Mouse (Mus musculus) forelimb bud, embryonic 11.5 days (tissue): ENCODE data around the gene Ube4b.
"Not testable (repeated sequence)": the region's sequence is repeated elsewhere in the genome, so short reads cannot be mapped to it uniquely, and the experiment has no call there.

Experiments used
- DNase-seq: peaks from one replicate; pipeline ENCODE4 v3.0.0-alpha.2; 2012; ENCODE audit warnings: low read depth, low spot score

The Ube4b gene

DNA sequence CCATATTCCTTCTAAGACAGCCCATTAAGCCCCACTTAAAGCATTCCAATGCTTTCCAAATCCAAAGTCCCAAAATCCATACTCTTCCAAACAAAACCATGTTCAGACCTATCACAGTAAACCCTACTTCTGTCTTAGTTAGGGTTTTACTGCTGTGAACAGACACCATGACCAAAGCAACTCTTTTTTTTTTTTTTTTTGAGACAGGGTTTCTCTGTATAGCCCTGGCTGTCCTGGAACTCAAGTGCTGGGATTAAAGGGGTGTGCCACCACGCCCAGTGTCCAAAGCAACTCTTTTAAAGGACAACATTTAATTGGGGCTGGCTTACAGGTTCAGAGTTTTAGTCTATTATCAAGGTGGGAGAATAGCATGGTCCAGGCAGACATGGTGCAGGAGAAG is 5.3 kb upstream of the Ube4b start:
- DNase-seq, result not testable (repeated sequence)

DNA sequence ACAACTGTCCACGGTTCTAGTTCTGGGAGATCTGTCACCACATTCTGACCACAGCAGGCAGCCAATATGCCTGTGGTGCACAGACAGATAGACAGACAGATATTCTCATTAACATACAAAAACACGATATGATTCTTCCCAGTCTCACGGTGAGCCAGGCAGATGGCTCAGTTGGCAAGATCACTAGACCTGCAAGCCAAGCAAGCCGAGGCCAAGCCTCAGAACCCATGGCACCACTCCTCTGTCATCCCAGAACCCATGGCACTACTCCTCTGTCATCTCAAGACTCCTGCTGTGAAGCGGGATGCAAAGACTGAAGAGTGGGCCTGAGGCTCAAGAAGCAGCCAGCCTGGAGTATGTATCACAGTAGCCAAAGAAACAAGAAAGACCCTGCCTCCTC is 3.0 kb upstream of the Ube4b start:
- DNase-seq, result no peak

DNA sequence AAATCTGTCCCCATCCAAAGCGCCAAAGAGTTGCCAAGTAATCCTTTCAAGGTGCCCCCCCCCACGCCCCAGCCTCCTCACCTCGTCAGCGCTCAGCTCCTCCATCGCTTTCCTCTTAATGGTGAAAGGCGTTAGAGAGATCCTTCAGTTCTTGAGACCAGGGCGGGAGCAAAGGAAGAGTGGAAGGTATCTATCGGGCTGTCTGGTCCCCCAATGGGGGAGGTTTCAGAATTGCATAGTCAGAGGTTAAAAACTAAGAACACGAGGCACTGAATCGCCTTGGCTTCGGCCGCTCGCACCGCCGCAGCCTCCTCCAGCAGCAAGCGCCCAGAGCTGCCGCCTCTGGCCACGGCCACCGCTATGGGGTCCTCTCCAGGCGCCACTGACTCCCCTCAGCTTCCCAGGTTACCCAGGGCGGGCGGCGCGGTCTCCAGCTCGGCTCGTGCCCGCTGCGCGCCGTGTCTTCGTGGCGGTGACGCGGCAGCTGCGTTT is 702 bp downstream of the Ube4b start:
- DNase-seq, result no peak

DNA sequence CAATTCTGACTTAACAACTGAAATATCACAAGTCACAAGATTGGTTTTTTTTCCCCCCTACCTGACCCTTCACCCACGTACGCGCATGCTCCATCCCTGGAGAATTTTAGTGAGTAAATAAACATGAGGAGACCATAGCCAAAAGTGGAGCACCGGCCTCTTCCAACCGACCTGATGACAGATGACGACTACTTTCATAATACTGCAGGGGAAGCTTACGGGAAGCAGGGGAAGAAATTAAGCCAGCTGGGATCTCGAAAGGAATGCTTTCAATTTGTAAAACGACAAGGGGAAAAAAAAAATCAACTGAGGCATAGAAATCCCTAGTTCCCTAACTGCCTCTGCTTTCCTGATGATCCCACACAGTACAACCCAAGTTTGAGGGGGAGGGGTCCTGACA is 1.8 kb downstream of the Ube4b start:
- DNase-seq, result no peak

DNA sequence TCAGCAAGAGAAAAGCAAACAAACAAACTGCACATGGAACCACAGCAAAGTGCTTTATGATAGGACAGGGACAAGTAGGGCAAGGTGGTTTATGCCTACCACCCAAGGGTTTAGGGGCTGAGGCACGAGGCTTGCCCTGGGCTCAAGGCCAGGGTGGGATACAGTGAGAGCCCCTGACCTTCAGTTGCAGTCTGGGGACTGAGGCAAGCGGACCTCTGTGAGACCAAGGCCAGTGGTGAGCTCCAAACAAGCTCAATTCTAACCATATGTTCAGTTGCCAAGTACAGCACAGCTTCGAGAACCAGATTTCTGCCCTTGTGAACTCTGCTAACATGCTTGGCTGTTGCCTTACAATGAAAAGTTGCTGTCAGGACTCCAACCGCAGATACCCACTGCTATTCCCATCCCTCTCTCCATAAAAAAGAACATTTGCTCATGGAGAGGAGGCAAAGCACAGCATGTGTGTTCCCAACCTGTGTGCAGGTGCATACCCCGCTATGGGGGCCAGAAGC is 8.6 kb downstream of the Ube4b start:
- no peak for DNase-seq

DNA sequence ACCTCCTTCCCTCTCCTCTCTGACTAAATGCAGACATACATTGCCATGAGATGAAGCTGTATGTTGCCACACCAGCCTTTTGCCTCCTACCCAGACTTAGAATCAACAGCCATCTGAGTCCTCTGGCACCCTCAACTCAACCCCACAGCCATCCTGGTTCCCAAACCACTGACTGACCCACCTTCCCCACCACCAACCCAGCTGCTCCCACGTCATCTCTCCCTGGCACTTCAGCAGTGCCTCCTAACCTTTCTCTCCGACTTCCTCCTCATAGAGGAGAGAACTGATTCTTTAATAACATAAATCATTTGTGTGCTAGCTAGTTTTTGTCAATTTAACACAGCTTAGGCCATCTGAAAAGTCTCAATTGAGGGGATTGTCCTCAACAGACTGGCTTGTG is 9.6 kb downstream of the Ube4b start:
- no peak for DNase-seq

DNA sequence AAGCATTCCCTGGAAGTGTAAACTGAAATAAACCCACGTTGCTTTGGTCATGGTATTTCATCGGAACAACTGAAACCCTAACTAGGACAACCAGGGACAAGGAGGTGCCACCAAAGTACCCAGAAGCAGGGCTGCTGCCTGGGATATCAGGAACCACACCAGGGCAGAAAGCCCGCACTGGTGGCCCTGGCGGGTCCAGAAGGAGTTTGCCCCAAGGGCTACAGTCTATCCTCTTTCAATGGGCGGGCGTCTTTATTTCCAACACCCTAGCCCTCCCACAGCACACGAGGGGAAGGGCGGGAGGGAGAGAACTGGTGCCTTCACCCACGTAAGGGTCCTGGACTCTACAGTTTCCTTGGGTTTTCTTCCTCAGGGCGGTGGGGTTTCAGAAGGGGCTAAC is 10.1 kb downstream of the Ube4b start:
- DNase-seq, result no peak

DNA sequence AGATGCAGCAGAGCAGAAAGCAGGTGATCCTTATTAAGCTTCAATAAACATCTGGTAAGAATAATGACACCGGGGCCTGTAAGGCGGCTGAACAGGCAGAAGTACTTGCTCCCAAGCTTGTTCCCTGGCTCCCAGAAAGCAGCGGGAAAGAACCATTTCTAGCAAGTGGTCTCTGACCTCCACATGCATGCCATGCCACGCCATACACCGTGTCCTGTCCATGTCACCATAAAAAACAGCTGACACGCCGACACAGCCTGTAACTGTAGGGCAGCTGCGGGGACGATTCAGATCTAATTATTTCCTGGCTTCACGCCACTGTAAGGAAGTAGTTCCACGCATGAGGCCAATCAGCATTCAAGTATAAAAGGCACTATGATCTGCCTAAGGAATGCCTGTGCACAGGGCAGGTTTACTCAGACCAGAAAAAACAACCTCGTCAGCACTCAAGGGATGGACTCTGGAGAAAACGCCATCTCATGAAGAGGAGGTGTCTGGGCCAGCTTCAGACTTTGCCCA is 10.8 kb downstream of the Ube4b start:
- DNase-seq, result peak; percentile 63

DNA sequence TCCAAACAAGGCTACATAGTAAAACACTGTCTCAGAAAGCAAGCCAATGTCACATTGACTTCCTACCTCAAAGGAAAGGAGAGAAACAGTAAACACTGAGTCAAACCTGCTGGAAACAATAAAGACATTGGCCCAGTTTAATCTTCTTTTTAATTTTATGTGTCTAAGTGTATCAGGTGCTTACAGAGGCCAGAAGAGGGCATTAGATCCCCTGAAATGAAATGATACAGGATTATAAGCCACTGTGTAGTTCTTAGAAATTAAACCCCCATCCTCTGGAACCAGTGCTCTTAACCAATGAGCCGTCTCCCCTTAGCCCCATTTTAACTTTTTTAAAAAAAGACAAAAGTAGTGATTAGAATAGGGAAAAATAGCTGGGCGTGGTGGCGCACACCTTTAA is 12.3 kb downstream of the Ube4b start:
- no peak for DNase-seq

DNA sequence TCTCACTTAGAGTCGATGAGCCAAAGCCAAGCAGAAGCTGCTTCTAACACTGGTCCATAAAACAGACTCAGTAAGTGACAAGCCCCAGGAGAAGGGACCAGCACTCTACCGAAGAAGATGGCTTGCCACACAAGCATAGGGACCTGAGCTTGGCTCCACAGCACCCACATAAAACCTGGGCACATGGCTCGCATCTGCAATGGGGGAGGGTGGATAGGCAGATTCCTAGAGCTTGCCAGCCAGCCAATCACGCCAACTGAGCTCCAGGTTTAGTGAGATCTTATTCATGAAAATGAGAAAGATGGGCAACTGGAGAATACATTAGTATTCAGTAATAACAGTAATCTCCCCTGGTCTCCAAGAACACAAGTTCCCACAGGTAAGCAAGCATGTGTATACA is 16.8 kb downstream of the Ube4b start:
- DNase-seq, result no peak

DNA sequence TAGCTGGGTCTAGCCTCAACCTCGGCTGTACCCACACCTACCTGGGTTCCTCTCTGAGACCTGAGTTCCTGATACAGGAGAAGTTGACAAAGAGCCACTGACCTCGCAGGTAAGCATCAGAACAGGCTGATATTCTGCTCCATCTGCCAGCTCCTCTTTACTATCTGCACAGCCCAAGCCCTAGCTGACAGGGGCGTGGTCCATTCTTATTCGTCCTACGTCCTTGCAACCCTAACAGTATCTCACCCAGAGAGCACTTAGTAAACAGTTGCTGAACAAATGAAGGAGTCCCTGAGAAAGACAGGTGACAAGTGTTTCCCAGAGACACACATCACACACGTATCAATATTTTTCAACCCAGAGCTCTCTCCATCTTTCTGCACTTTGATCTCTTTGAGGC is 18.2 kb downstream of the Ube4b start:
- no peak for DNase-seq

DNA sequence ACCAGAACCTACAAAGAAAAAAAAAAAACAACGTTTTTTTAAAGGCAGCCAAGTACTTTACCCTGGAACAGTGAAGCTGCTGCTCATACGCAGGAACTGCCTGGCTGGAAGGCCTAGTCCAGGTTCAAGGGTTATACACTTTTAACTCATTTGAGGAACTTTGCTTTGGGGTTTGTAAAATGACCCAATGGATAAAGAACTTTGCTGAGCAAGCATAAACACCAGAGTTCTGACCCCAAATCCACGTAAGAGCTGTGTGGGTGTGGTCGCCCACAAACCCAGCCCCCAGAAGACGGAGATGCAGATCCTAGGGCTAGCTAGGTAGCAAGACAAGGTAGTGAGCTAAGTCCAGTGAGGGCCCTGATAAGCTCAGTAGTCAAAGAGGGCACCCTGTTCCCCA is 19.1 kb downstream of the Ube4b start:
- DNase-seq, result no peak

DNA sequence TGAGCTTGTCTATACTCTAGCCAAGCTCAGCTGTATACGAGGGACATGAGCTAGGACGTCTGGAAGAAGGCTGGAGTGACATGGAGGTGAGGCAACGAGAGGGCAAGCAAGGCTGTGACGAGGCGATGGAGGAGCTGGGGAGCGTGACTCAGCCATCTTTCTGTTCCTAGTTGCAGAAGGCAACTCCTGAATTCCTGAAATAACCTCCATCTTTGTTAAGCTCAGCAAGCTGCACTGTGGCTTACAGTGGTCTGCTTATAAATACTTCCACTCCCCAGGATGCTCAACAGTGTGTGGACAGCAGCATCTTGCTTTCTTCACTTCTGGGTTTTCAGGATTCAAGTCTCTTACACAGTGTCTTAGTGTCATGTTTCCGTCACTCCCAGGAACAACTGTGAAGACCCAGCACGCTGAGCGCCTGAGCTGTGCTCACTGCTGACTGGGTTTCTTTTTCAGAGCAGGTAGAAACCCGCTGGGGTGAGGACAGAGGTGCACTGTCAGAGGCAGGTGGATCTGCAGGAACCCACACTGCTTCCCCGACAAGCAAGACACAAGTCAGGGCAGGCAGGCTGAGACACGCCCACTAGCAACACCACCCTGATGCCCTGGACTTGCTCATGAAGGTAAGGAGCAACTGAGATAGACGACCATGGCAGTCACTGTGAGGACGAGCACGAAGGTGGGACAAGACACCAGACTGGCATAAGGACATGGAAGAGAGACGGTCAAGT is 20.7 kb downstream of the Ube4b start:
- no peak for DNase-seq

DNA sequence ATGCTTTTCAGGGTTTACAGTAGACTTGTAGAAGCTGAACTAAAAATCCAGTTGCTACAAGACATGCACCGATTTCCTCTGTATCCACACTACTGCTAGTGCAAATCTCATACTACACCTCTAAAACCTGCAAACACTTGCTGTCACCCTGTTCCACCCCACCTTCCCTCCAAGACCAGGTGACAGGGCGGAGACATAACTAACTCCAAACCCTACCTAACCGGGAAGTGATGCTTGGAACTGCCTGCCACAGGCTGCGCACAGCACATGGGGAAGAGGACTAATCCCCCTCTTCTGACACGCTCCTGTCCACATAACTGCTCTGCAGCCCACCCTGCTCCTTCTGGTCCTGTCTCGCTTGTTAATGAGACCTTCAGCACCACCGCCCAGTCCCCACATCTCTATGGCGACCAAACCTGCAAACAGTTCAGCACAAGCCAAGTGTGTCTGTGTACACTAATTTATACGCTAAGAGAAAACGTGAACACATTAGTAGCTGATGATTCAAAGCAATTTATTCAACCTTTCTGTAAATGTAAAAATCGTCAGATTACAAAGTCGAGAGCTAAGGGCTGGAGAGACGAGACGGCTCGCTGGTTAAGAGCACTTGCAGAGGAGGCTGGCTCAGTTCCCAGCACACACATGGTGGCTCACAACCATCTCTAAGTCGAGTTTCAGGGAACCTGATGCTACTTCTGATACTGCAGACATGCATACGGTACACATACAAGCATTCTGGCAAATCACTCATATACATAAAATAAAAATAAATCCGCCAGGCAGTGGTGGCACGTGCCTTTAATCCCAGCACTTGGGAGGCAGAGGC is 21.7 kb downstream of the Ube4b start:
- DNase-seq, result no peak

DNA sequence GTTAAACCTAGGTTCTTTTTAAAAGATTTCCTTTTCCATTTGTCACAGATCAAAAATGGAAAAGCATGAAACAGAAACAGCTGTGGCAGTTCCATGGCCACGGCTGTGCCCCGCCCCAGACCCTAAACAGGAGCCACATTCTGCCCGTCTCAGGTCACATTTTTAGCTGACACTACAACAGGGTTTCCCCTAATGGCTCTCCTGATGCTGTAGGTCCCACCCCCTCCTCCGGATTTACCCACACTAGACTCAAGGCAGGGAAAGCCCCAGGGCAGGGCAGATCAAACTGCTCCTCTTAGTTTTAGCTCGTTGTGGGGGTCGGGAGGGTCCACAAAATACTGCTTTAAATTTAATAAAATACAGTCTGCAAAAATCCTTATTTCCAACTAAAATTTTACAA is 23.5 kb downstream of the Ube4b start:
- no peak for DNase-seq

DNA sequence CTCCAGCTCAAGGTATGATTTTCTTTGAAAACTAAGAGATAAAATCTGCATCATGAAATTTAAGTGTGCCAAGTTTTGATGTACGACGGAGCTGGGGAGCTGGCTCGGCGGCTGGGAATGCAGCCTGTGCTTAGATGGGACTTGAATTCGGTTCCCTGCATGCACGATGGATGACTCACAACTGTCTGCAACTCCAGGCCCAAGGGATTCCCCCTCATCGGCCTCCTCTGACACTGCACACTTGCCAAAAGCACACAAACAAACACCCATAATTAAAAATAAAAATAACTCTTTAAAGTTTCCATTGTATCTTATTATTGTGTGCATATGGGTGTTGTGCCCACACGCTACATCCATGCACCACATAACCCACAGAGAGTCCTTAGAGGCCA is 25.0 kb downstream of the Ube4b start:
- DNase-seq, result no peak

DNA sequence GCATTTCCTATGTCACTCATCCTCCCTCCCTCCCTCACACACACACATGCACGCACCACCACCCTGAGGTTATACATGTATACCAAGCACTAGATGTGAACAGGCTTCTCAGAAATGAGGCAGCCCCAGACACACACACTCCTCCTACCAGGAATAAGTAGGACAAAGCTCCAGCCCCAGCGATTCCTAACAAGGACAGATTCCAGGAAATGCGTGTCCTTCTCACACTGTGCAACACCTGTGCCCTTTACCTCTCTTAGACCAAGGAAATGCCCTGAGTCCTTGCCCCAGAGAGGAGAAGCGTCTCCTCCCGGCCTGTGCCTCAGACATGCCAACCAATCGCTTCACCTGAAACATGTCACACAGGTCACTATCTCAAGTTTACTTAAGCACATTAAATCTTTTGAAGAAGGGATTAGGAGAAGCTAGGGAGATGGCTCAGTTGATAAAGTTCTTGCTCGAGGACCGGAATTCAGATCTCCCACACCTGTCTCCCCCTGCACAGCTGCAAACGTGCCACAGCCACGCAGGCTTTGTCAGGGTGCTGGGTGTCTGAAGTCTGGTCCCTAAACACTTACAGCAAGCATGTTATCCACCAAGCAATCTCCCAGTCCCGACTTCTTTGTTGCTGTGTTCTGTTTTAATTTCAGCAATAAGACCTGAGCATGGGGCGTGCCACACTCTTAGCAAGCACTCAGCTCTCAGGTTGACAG is 25.5 kb downstream of the Ube4b start:
- DNase-seq, result no peak

DNA sequence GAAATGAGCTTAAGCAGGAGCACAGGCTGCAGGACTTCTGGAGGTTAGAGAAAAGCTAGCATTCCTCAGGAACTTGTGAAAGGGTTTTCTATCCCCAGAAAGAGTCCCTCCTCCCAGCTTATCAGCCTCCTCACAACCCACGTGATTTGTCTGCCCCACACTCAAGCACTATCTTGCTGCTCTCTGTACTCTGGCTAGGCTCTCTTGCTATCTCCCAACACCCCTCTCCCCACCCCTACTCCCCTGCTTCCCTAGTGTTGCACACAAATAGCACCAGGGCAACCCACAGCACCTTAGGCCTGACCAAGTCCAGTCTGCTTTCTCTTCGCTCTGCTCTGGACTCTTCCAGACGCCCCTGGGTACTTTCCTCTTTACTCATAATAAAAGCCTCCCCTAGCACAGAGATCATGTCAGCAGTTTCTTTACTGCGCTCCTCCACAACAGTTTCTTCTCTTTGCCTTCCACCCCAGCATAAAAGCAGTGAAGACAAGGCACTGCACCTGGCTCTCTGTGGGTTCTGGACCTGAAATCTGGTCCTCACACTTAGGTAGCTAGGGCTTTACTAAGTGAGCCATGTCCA is 27.1 kb downstream of the Ube4b start:
- DNase-seq, result no peak

DNA sequence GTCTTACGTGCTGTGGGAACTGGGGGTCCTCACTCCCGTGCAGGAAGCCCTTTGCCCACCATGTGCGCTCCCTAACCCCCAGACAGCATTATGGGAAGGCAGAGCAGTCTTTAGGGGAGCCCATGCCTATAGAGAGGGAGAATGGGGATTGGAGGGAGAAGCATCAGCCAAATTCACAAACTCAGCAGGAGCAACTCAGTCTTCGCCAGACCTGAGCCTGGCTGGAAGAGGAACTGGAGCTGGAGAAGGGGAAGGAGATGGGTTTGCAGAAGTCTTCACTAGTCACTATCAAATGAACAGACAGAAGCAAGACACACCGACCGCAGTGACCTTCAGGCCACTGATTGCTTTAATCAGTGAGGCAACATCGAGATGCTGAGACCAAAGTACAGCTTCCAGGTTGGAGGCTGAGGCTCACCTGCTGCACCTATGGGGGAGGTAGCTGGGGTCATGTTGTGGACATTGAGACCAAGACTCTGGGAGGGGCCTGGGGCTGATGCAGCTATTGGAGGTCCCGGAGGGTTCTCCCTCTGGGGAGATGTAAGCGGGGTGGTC is 28.3 kb downstream of the Ube4b start:
- no peak for DNase-seq

DNA sequence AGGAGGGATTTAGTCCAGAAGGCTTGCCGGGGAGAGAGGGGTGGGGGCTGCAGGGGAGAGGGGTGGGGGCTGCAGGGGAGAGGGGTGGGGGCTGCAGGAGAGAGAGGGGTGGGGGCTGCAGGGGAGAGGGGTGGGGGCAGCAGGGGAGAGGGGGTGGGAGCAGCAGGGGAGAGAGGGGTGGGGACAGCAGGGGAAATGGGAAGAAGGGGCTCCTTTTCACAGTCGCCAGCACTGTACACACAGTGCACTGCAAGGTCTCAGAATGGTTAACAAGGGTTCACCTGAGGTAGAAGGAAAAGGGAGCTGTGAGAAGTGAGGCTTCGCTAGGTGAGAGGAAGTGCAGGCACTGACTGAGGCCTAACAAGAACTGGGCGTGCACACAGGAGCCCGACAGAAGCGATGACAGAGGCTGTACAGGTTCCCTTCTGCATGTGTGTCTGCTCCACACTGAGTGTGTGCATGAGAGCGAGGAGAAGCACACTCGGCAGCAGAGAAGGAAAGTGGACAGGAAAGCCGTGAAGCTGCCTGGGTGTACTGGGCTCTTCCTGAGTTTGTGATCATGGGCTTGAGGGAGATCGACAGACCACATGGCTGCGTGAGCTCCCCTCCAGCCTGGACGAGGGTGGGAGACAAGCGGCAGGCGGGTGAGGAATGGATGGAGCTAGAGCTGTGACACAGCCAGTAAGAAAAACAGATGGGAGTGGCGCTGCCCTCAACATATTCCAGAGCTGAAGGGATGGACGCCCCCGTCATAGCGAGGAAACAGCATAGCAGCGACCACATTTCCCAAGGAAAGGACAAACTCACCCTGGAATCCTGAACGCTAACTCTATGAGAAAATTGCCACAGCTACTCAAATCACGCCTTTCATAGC is 29.9 kb downstream of the Ube4b start:
- DNase-seq, result no peak
